Mouse (Mus musculus): Measurements from ENCODE around the gene Hist1h4i.
"Not testable (repeated sequence)": the region's sequence is repeated elsewhere in the genome, so short reads cannot be mapped to it uniquely, and the experiment has no call there.

Hist1h4i gene

DNA sequence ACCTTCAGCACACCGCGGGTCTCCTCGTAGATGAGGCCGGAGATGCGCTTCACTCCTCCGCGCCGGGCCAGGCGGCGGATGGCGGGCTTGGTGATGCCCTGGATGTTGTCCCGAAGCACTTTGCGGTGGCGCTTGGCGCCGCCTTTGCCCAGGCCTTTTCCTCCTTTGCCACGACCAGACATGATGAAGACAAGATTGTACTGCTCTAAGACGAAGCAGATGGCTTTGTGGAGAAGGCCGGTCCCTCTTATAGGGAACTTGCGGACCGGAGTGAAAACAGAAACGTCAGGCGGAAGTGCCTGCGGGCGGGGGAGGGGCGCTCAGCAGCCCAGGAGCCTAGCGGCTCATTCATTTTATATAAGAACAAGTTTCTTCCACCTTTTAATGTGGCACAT lies at the start of gene Hist1h4i:
TSS of gene Hist1h4i (minus strand) at position 221 of the 395 bp plus-strand sequence.
- peak; percentile 94 for DNase-seq (ENCODE audit: low spot score)

DNA sequence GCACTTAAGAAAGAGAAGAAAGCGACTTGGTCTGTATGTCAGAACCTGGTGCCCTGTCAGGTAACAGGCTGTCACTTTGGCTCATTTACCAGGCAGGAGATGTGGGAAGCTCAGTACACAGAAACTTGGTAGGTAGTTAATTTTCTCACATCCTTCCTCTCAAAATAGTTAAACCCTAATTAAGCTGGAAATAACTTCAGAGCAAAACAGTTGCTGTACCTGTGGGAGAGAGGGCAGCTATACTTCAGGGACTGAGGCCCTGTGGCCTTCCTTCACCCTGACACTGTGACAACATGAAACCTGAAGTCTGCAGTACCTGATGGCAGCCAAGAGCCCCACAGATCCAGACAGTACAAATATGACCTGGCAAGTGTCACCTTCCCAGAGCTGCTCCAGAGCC lies 43.0 kb upstream of the Hist1h4i start, which contains the start of gene Vmn1r188:
TSS of gene Vmn1r188 (plus strand) at position 301 of the 400 bp plus-strand sequence.
- not testable (repeated sequence) for DNase-seq (ENCODE audit: low spot score)

DNA sequence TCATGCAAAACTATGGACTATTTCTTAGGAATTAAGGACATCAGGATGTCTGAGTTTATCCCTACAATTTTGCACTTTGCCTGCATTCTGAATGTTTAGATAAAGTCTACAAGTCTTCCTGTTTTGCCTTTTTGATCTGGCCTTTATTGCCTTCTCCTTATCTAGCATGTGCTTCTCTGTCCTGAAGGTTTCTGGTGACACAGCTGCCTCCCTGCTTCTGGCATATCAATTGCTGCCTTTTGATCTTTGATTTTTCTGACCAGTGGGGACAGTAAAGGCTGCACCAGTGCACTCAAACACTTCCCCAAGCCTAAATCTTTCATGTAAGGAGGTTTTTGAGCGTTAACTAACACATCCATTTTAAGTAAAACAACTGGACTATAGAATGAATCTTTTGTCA lies 22.3 kb upstream of the Hist1h4i start:
- DNase-seq (ENCODE audit: low spot score): no peak

DNA sequence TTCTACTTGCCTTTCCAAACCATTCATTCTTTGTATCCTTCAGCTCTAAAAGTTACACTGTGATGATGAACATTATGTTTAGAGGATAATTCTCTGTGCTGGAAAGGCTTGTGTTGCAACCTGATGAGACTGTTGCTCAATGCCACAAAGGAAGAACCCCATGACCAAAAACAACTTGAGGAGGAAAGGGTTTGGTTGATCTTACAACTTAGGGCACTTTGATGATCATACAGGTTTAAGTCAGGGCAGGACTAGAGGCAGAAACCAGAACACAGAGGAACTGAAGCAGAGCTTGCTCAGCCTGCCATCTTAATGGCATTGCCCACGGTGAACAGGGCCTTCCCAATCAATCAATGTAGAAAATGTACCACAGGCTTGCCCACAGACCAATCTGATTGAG lies 20.3 kb upstream of the Hist1h4i start:
- no peak for DNase-seq (ENCODE audit: low spot score)

DNA sequence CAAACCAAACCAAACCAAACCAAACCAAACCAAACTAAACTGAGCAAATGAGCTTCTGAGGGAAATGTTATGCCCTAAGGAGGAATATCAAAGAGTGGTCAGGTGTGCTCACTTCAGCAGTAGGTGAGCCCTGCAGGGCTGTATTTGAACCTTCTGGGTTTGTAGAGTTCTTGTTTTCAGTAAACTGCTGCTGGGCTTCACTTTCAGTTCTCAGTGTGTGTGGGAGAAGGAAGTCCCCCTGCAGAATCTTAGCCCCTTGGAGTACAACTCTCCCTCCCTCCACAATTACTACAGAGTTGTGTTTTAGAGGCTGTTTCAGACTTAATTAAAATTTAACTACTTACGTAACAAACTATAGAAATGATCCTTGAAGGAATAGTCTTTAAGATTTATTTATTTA lies 12.6 kb upstream of the Hist1h4i start:
- no peak for DNase-seq (ENCODE audit: low spot score)

DNA sequence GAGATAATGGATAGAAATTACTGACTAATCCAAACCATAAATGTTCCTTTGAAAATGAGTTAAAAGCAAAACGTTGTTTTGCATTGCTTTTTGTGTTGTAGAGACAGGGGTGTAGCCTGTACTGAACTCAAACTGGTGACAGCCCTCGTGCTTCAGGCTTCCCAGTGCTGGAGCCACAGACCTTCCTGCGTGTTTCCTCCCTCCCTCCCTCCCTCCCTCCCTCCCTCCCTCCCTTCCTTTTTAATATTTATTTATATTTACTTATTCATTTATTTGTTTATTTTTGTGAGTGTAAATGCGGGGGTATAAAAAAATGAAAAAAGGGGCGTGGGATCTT lies 10.3 kb upstream of the Hist1h4i start:
- no peak for DNase-seq (ENCODE audit: low spot score)

DNA sequence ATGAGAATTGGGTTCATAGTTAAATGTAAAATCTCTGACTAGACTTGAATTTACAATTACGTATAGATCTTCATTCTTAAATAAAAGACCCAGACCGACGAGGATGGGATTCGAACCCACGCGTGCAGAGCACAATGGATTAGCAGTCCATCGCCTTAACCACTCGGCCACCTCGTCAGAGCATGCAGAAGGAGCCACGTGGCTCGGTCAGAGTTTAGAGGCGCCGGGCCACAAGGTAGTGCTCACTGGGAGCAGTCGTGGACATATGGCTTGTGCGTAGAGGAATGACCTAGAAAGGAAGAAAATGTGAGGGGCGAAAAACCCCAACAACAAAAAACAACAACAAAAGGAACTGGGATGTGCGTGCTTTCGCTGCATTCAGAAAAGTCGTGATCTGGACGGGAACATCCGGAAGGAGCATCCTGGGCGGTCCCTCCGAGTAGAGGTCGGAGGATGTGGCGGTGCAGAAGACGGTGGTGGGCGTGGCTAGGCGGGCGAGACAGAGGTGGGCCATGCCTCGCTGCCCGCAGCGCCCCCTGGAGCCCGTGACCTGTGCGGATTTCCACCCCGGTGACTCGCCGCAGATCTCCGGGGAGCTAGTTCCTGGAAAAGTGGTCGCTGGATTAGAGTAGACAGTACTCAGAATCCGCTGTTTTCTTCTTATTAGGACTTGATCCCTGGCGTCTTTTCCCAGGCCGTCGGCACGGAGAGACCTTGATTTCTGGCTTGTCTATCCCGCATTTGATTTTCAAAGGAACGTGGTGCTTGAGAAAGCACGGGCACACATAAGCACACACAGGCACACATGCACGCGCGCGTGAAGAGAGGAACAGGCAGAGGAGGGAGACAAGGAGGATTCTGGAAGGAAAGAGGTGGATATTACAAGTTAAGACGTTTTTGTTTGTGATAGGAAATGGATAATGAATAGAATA lies 9.7 kb upstream of the Hist1h4i start:
- peak; percentile 99 for DNase-seq (ENCODE audit: low spot score)

DNA sequence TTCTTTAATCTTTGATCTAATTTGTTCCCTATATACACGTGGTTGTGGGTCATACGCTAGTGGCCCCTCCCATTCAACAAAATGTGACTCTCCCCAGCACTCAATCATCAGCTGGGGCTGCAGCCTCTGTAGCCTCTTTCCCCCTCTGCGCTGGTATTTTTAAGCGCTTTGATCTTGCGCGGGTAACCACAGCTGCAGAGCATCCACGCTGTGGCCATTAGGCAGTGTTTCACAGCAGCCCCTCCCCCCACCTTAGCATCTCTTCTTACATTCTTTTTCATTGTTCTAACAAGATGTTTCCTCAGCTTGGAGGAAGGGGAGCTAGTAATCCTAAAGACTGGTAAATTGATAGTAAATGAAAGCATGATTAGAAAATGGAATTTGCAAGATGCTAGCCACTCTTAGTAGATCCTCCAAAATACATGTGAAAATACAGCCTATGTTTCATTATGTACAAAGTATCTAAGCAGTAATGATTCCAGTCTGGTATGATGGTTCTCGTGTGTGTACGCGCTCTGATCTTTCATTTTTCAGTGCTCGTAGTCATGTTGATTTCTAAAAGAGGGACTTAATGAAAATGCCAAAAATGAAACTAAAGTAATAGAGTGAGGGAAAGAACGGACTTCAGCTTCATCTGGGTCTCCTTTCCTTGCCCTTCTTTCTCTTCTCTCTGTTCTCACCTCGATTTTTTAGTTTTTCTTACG lies 8.7 kb upstream of the Hist1h4i start:
- DNase-seq (ENCODE audit: low spot score): peak; percentile 87

DNA sequence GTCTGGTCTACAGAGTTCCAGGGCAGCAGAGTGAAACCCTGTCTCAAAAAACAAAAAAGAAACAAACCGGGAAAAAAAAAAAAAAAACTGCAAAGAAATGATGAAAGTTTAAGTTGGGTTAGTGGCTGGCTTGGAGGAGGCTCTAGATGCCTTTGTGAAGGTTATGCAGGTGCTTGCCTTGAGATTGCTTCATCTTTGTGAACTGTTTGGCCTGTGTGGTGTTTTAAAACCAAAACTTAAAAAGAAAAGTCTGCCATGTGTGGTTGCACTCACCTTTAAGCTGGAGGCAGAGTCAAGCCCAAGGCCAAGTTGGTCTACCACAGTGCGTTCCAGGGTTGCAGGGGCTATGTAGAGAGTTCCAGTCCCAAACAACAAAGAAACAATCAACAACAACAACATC lies 7.9 kb upstream of the Hist1h4i start:
- no peak for DNase-seq (ENCODE audit: low spot score)

DNA sequence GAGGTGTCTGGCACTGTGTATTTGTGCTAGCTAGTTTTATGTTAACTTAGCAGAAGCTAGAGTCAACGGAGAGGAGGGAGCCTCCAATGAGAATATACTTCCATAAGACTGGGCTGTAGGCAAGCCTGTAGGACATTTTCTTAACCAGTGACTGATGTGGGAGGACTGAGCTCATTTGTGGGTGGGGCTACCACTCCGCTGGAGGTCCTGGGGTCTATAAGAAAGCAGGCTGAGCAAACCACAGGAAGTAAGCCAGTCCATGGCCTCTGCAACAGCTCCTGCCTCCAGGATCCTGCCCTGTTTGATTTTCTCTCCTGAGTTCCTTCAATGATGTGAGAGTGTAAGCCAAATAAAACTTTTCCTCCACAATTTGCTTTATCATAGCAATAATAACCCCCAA lies 4.1 kb upstream of the Hist1h4i start:
- DNase-seq (ENCODE audit: low spot score): no peak

DNA sequence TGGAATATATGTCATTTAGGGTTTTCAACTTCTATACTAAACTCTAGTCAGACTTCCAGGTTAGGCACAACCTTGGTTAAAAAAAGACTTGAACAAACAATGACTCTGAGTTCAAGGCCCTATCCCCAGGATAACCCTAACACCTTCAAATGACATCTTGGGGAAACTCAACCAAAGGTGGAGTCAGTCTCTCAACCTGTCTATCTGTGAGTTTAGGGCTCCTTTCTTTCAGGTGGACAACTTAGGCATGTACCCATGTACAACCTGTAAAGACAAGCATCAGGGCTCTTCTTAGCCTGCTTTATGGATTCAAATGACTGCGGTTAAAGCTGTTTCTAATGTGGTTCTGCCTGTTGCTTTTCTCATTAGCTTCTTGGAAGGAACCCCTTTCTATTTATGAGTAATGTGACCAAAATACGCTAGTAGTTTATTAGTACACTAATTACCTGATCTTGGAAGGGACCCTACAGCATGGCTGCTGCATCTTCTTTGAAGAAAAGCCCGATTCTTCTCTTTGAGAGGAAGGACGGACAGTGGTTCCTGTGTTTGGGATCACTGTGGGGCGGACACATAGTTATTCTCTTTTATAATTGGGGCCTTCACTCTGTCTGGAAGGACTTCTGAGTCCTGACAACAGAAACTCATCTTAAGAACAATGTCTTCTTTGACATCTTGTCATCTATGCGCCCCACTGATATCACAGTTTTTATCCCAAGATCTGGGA lies 3.4 kb upstream of the Hist1h4i start:
- no peak for DNase-seq (ENCODE audit: low spot score)

DNA sequence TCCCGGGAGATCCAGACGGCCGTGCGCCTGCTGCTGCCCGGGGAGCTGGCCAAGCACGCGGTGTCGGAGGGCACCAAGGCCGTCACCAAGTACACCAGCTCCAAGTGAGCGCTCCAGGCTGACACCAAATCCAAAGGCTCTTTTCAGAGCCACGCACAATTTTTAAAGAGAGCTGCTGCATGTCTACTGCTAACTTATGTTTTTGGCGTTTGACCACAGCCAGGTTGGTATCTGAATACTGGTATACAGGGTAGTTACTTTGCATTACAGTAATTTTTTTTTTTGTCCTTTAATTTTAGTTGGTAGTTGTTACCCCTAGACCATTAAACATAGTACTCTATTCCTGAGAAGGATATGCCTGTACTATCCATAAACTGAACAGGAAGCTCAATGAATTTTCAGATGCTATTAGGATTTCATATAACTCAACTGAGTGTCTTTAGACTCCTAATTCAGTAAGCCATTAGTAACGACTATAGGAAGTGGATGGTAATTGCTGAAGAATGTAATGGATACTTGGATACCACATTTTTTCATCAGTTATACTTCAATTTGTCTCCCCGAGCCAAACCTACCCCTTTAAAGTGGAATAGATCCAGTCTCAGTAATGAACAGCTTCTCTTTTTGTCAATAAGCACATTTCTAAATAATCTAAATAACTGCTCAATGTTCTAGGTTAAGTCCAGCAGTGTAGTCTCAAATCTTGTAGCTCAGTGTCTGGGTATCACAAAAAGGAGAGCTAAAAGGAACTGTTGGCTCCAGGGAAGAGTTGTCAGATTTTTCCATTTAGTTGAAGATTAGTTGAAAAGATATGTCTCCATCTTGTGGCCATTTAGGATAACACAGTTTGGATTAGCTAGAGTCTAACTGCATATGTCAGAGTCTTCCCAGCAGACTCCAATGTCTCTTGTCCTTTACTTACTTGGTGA lies 2.6 kb upstream of the Hist1h4i start:
- peak; percentile 84 for DNase-seq (ENCODE audit: low spot score)

DNA sequence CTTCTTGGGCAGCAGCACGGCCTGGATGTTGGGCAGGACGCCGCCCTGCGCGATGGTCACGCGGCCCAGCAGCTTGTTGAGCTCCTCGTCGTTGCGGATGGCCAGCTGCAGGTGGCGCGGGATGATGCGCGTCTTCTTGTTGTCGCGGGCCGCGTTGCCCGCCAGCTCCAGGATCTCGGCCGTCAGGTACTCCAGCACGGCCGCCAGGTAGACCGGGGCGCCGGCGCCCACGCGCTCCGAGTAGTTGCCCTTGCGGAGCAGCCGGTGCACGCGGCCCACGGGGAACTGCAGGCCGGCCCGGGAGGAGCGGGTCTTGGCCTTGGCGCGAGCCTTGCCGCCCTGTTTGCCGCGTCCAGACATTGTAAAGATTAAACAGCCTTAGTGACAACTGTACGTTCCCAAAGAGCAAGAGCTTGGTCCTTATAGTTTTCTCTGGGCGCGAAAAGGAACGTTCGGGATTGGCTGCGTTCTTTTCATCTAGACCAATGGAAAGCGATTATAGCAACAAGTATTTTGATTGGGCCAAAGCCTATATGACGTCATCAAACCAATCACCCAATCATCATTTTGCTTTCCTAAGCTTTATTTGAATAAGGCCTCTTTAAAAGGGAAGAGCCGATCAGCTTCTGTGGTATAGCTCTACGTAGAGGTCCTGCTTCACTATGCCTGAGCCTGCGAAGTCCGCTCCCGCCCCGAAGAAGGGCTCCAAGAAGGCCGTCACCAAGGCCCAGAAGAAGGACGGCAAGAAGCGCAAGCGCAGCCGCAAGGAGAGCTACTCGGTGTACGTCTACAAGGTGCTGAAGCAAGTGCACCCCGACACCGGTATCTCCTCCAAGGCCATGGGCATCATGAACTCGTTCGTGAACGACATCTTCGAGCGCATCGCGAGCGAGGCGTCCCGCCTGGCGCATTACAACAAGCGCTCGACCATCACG lies 1.7 kb upstream of the Hist1h4i start, which contains the start of the genes Hist1h2ag and Hist1h2bj:
TSS of gene Hist1h2ag (minus strand) at position 377 of the 935 bp plus-strand sequence.
TSS of gene Hist1h2bj (plus strand) at position 647 of the 935 bp plus-strand sequence.
- DNase-seq (ENCODE audit: low spot score): peak; percentile 97

DNA sequence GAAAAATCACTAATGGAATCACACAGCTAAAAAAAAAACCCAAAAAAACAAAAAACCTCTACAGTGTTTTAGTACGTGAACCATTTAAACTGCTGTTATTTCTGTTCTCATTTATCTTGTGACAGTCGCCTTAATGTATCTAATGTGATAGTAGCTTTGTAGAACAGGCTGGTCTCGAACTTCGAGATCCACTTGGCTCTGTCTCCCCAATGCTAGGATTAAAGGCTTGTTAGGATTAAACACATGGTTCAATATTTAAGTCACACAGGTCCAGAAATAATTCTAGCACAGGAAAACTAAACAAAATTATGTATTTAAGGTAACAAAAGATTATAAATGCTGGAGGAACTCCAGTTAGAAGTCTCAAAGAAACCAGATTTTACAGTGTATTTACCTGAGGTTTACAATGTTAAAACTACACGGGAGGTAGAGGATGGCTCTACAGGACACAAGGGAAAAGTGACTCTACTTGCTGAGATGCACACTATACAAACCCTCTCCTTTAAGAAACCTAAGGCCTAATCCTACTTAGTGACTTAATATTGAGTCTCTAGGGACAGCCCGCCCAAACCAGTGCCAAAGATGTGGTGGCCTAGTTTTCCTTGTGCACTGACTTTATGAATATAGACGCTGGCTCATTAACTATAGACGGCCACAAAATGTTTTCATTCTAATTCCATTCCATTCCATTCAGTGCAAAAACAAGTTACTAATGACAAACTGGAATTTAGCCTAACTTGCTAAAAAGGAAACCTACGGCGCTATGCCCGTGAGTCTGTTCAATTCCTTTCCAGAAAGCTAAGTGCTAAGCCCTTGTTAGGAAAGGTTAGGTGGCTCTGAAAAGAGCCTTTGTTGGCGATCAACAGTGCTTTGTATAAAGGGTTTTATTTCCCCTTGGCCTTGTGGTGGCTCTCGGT lies 747 bp upstream of the Hist1h4i start:
- peak; percentile 68 for DNase-seq (ENCODE audit: low spot score)

DNA sequence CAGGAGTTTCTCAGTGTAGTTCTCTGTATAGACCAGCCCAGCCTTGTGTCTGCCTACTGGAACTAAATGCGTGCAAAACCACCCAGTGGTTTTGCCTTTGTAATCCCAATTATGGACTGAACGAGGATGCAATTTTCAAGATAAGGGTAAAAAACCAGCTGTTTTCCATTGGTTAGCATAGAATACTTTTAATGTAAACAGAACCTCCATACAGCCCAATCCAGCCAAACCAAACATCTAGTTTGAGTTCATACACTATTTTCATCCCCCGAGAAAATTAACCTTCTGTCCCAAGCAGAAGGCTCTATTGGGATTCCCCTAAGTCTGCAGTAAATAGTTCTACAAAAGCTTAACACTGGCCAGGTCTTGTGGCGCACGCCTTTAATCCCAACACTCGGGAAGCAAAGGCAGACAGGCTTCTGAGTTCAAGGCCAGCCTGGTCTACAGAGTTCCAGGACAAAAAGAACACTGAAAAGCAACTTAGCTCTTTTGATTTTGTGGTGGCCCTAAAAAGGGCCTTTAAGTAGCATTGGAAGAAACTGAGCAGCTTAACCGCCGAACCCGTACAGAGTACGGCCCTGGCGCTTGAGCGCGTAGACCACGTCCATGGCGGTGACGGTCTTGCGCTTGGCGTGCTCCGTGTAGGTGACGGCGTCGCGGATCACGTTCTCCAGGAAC lies 559 bp downstream of the Hist1h4i start:
- peak; percentile 74 for DNase-seq (ENCODE audit: low spot score)

DNA sequence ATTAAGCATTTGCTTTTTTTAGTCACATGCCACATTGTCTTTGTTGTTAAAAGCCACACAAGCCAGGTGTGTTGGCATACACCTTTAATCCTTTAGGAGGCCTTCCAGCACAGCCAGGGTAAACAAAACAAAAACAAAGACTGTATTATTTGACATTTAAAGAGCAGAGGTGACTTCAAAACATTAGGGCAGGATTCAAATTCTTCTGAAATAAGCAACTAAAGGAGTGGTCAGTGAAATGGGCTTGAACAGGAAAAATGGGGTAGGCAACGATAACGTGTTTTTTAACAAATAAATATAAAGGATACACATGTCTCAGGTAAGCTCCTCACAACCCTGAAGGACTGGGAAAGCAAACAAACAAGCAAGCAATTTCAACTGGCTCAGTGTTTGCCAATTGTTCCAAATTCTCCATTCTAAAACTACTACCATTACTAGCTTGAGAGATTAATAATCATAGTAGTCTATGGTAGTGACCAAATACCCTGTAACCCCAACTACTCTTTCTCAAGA lies 1.2 kb downstream of the Hist1h4i start:
- no peak for DNase-seq (ENCODE audit: low spot score)

DNA sequence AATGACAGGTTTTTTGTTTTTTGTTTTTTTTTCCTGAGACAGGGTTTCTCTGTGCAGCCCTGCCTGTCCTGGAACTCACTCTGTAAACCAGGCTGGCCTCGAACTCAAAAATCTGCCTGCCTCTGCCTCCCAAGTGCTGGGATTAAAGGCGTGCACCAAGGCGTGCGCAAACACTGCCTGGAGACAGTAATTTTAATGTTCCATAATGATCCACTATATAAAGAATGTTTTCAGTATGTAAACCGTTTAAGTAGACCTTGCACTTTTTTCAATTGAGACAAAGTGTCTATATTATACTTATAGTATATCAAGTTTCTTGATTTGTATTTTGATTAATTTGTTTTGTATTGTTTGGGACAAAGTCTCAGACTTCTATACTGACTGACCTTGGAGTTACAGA lies 1.8 kb downstream of the Hist1h4i start:
- DNase-seq (ENCODE audit: low spot score): no peak

DNA sequence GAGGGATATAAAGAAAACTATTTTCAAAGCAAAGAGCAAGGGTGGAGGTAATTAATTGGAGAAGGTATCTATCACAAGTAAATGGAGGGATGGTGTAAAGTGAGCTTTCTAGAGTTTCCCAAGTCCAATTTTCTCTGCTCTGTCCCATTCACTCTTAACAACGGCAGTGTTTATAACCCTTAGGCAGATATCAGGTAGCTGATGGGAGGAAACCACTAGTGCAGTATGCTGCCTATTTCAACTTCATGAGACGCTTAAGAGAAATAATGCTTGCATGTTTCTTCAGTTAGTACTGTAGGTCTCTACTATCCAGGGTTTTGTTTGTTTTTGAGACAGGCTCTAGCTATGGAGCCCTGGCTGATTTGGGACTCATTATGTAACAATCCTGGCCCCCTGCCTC lies 3.7 kb downstream of the Hist1h4i start:
- DNase-seq (ENCODE audit: low spot score): no peak

Data from embryo, embryonic 10 days (tissue).